Mouse (Mus musculus) brain, embryonic 14.5 days (tissue): ENCODE data around the gene Man2a1. TPM values are rescaled to one million over a fixed set of nuclear protein-coding genes. Genes with fewer than 3 reads are reported as not detected.

Experiments used
- DNase-seq: peaks from one replicate; pipeline ENCODE4 v3.0.0-alpha.2; 2011; ENCODE audit warnings: low read depth
- CTCF ChIP-seq: fragments of 200-500 bp; IDR thresholded peaks from 2 replicates; pipeline ENCODE4 v1.5.1; 2012; ENCODE audit warnings: inconsistent platforms, mild to moderate bottlenecking, moderate library complexity, borderline replicate concordance; ENCODE audit not compliant: insufficient read depth, insufficient read length; ENCODE audit errors: extremely low read depth
- POLR2A ChIP-seq: fragments of 200-500 bp; IDR thresholded peaks from 2 replicates; pipeline ENCODE4 v1.6.1; 2012; ENCODE audit warnings: mild to moderate bottlenecking, inconsistent platforms, borderline replicate concordance; ENCODE audit not compliant: poor library complexity, insufficient read depth, insufficient read length, severe bottlenecking; ENCODE audit errors: extremely low read depth
- polyA plus RNA-seq: library from polyadenylated mRNA; depleted of rRNA; stranded (reverse); fragments of >200 nt; gene quantifications from 2 replicates; pipeline ENCODE4 v1.2.3, GENCODE M21; 2012

The Man2a1 gene
- polyA plus RNA-seq, 1 experiment: 16.6 TPM

GRCm38 (mm10) chr17:64681927-64682326 lies 81.4 kb downstream of the Man2a1 start:
- no peak for DNase-seq

GRCm38 (mm10) chr17:64684088-64684487 lies 83.6 kb downstream of the Man2a1 start:
- TF ChIP-seq CTCF (no peak), POLR2A (no peak)
- DNase-seq: no peak

More at GRCm38 (mm10) chr17:64681927-64682326, 81.4 kb downstream of the Man2a1 start:
- TF ChIP-seq CTCF: no peak
- no peak for TF ChIP-seq POLR2A

GRCm38 (mm10) chr17:64685216-64685903 lies 84.8 kb downstream of the Man2a1 start:
- DNase-seq: peak; percentile 26
- TF ChIP-seq CTCF: no peak
- TF ChIP-seq POLR2A: no peak

GRCm38 (mm10) chr17:64689614-64690013 lies 89.1 kb downstream of the Man2a1 start:
- no peak for DNase-seq
- TF ChIP-seq CTCF (no peak), POLR2A (no peak)

- TF ChIP-seq CTCF (no peak), POLR2A (no peak)
- peak; percentile 92 for DNase-seq
Measured at GRCm38 (mm10) chr17:64697277-64697831, 96.8 kb downstream of the Man2a1 start.

GRCm38 (mm10) chr17:64698516-64698915 lies 98.0 kb downstream of the Man2a1 start:
- DNase-seq: no peak
- TF ChIP-seq CTCF (no peak), POLR2A (no peak)

GRCm38 (mm10) chr17:64703649-64704230 lies 103.2 kb downstream of the Man2a1 start:
- TF ChIP-seq POLR2A (no peak), CTCF (no peak)
- DNase-seq: peak; percentile 57

- TF ChIP-seq POLR2A: no peak
- no peak for TF ChIP-seq CTCF
- no peak for DNase-seq
Measured at GRCm38 (mm10) chr17:64707529-64707928, 107.0 kb downstream of the Man2a1 start.

GRCm38 (mm10) chr17:64716318-64716717 lies 115.8 kb downstream of the Man2a1 start:
- DNase-seq: peak; percentile 85
- TF ChIP-seq POLR2A: no peak
- TF ChIP-seq CTCF: no peak

GRCm38 (mm10) chr17:64719760-64720159 lies 119.2 kb downstream of the Man2a1 start:
- TF ChIP-seq CTCF: no peak
- no peak for TF ChIP-seq POLR2A
- DNase-seq: no peak

GRCm38 (mm10) chr17:64721112-64721511 lies 120.6 kb downstream of the Man2a1 start:
- DNase-seq: no peak

More at GRCm38 (mm10) chr17:64721112-64721511, 120.6 kb downstream of the Man2a1 start:
- TF ChIP-seq POLR2A (no peak), CTCF (no peak)
